Comparison of ENCODE assay signal across 25 mouse cellular contexts in genomic region chr17:67731096-67731495, GRCm38 (mm10). TPM values are rescaled to one million over a fixed set of nuclear protein-coding genes. Genes with fewer than 3 reads are reported as not detected.
DNase-seq lines count a peak whose midpoint lies in the region; ATAC-seq and TF ChIP-seq lines count a peak whose summit lies in the region.
"Had no signal": no experiment of that assay in that cellular context is flagged by ENCODE, and none has a peak within 500 bp of the region (broad histone marks: within the 10 kb centered on the region; RNA-seq: fewer than 3 reads in every experiment).

No protein-coding gene starts in this region.

- no peaks in the 10 kb centered on the region; the same call in 1 of the 2 replicates for H3K27me3 ChIP-seq in heart, embryonic 13.5 days (replicated peaks)
- no peaks in the 10 kb centered on the region for H3K27me3 ChIP-seq in liver, adult 2 months (ENCODE audit: control insufficient read depth, insufficient read depth, low read length)
- H3K27me3 ChIP-seq in liver, embryonic 11.5 days (replicated peaks; ENCODE audit: control insufficient read depth, insufficient read depth, low read length) = no peaks in the 10 kb centered on the region
- H3K27me3 ChIP-seq in kidney, embryonic 16.5 days (ENCODE audit: insufficient read depth, low read length) = no peaks in the 10 kb centered on the region
- H3K27me3 ChIP-seq: embryonic facial prominence, embryonic 12.5 days; forebrain, embryonic 12.5 days; hindbrain, embryonic 13.5 days; liver, embryonic 12.5 days; megakaryocyte, embryonic 14.5 days; midbrain, embryonic 13.5 days had no signal

- H3K9me3 ChIP-seq in heart, embryonic 13.5 days = no peaks in the 10 kb centered on the region
- no peaks in the 10 kb centered on the region for H3K9me3 ChIP-seq in liver, embryonic 11.5 days (ENCODE audit: control insufficient read depth, low read length)
- no peaks in the 10 kb centered on the region for H3K9me3 ChIP-seq in kidney, embryonic 16.5 days (ENCODE audit: low read length)
- H3K9me3 ChIP-seq: embryonic facial prominence, embryonic 12.5 days; forebrain, embryonic 12.5 days; hindbrain, embryonic 13.5 days; limb, embryonic 10.5 days; liver, embryonic 12.5 days; midbrain, embryonic 13.5 days had no signal

- no peak for TF ChIP-seq CTCF in liver, adult 2 months (IDR thresholded peaks at IDR 0.05; ENCODE audit: low read depth, low read length)

- peaks cover 33% of the 10 kb centered on the region for H3K4me1 ChIP-seq in heart, embryonic 13.5 days
- no peaks in the 10 kb centered on the region for H3K4me1 ChIP-seq in liver, adult 2 months (ENCODE audit: control insufficient read depth, insufficient read depth, low read length)
- H3K4me1 ChIP-seq in liver, embryonic 11.5 days (replicated peaks; ENCODE audit: control insufficient read depth, insufficient read depth, low read length) = peaks cover 3% of the 10 kb centered on the region
- peaks cover 27% of the 10 kb centered on the region for H3K4me1 ChIP-seq in kidney, embryonic 16.5 days (ENCODE audit: insufficient read depth, low read length)
- H3K4me1 ChIP-seq: embryonic facial prominence, embryonic 12.5 days; forebrain, embryonic 12.5 days; liver, embryonic 12.5 days; megakaryocyte, embryonic 14.5 days; midbrain, embryonic 13.5 days had no signal

- intact Hi-C loops in heart, postnatal 25 days (cut with DNase I) = no loop called here

- H3K79me2 ChIP-seq in liver, adult 2 months (ENCODE audit: control insufficient read depth, insufficient read depth, low read length) = no peaks in the 10 kb centered on the region

- H3K36me3 ChIP-seq in heart, embryonic 13.5 days = no peaks in the 10 kb centered on the region
- H3K36me3 ChIP-seq in liver, adult 2 months (ENCODE audit: control insufficient read depth, insufficient read depth, low read length) = no peaks in the 10 kb centered on the region
- H3K36me3 ChIP-seq in liver, embryonic 11.5 days (ENCODE audit: control insufficient read depth, insufficient read depth, low read length) = no peaks in the 10 kb centered on the region
- no peaks in the 10 kb centered on the region for H3K36me3 ChIP-seq in kidney, embryonic 16.5 days (ENCODE audit: insufficient read depth, low read length)
- H3K36me3 ChIP-seq: limb, embryonic 10.5 days; liver, embryonic 12.5 days had no signal

- no peak for DNase-seq in heart, postnatal 25 days (ENCODE audit: low spot score)
- DNase-seq in liver, adult 2 months (ENCODE audit: extremely low read depth, low read depth, low spot score) = no peak
- no peak for DNase-seq in liver, embryonic 11.5 days (ENCODE audit: low spot score)
- no peak for DNase-seq in thymus, postnatal 25 days
- DNase-seq: adrenal gland, postnatal 14 days; cerebellum, adult 2 months; cerebellum, postnatal 25 days; gastrocnemius, postnatal 36 days; heart, postnatal 14 days; right cerebral cortex, postnatal 14 days; thymus, postnatal 4 days had no signal

- H3K9ac ChIP-seq in heart, embryonic 13.5 days = no peak overlapping the region
- H3K9ac ChIP-seq in liver, adult 2 months (ENCODE audit: low read depth, low read length) = no peak overlapping the region
- H3K9ac ChIP-seq in liver, embryonic 11.5 days (ENCODE audit: low read depth, low read length) = no peak overlapping the region
- H3K9ac ChIP-seq in kidney, embryonic 16.5 days (replicated peaks; ENCODE audit: low read length) = no peak overlapping the region
- H3K9ac ChIP-seq: embryonic facial prominence, embryonic 12.5 days; forebrain, embryonic 12.5 days; hindbrain, embryonic 13.5 days; liver, embryonic 12.5 days; lung, embryonic 14.5 days; midbrain, embryonic 13.5 days had no signal

- no peak overlapping the region for H3K27ac ChIP-seq in heart, embryonic 13.5 days (replicated peaks)
- H3K27ac ChIP-seq in liver, adult 2 months (replicated peaks; ENCODE audit: insufficient read depth, low read depth, low read length) = peak overlapping the region; percentile 54; the same call in 1 of the 2 replicates
- no peak overlapping the region for H3K27ac ChIP-seq in liver, embryonic 11.5 days (ENCODE audit: low read depth, low read length)
- peak overlapping the region; percentile 54 for H3K27ac ChIP-seq in kidney, embryonic 16.5 days (ENCODE audit: low read length)
- H3K27ac ChIP-seq: embryonic facial prominence, embryonic 12.5 days; forebrain, embryonic 12.5 days; hindbrain, embryonic 13.5 days; layer of hippocampus, adult 2 months; limb, embryonic 10.5 days; liver, embryonic 12.5 days; midbrain, embryonic 13.5 days had no signal

- ATAC-seq in heart, embryonic 13.5 days (ENCODE audit: extremely low read depth, insufficient number of reproducible peaks, low FRiP score, low TSS enrichment) = no peak
- ATAC-seq in liver, embryonic 11.5 days (replicated peaks; ENCODE audit: low FRiP score) = no peak
- ATAC-seq in kidney, embryonic 16.5 days (ENCODE audit: low FRiP score, low TSS enrichment) = no peak
- no peak for ATAC-seq in megakaryocyte, adult 5-6 weeks (ENCODE audit: poor library complexity, severe bottlenecking)
- ATAC-seq: CD4-positive, CD25-positive, alpha-beta regulatory T cell, adult 4 months; liver, embryonic 12.5 days; midbrain, embryonic 13.5 days had no signal

- WGBS in heart, embryonic 13.5 days = 42% methylated on average over 3 of the region's 3 CpGs
- 47% methylated on average over 3 of the region's 3 CpGs for WGBS in liver, adult 2 months
- 33% methylated on average over 3 of the region's 3 CpGs for WGBS in liver, embryonic 11.5 days
- WGBS in kidney, embryonic 16.5 days = 54% methylated on average over 3 of the region's 3 CpGs

- peak overlapping the region; percentile 59 for H3K4me2 ChIP-seq in heart, embryonic 13.5 days
- H3K4me2 ChIP-seq in liver, embryonic 11.5 days = no peak overlapping the region
- no peak overlapping the region for H3K4me2 ChIP-seq in kidney, embryonic 16.5 days (replicated peaks; ENCODE audit: low read depth, low read length)
- H3K4me2 ChIP-seq: embryonic facial prominence, embryonic 12.5 days; forebrain, embryonic 12.5 days; hindbrain, embryonic 13.5 days; liver, embryonic 12.5 days; lung, embryonic 14.5 days; midbrain, embryonic 13.5 days had no signal

- TF ChIP-seq POLR2A in liver, adult 2 months (IDR thresholded peaks at IDR 0.05; ENCODE audit: extremely low read depth, insufficient read depth, low read length) = no peak

- no peak overlapping the region for H3K4me3 ChIP-seq in heart, embryonic 13.5 days
- H3K4me3 ChIP-seq in liver, adult 2 months (ENCODE audit: insufficient read depth, low read depth, low read length) = no peak overlapping the region
- H3K4me3 ChIP-seq in liver, embryonic 11.5 days (ENCODE audit: low read depth, low read length) = no peak overlapping the region
- no peak overlapping the region for H3K4me3 ChIP-seq in kidney, embryonic 16.5 days (ENCODE audit: low read length)
- H3K4me3 ChIP-seq: embryonic facial prominence, embryonic 12.5 days; forebrain, embryonic 12.5 days; hindbrain, embryonic 13.5 days; layer of hippocampus, adult 2 months; limb, embryonic 10.5 days; liver, embryonic 12.5 days; megakaryocyte, embryonic 14.5 days; midbrain, embryonic 13.5 days had no signal

RNA-seq across cellular contexts. Expression of gene Lama1, which starts 34.0 kb away (rescaled TPM):
- polyA plus RNA-seq in heart, embryonic 13.5 days (2015; fragmentation: Nextera tagmentation; extraction: Ambion mirVana) = 0.65 and 1.0 TPM in 2 replicates
- total RNA-seq in heart, postnatal 25 days (2021) = 1 to 10 TPM in 1 of 2 experiments, under 1 TPM in 1; 0.78 to 1.1 TPM
- 2.8 and 4.3 TPM in 2 replicates for total RNA-seq in liver, adult 2 months (2014; rRNA removed)
- polyA plus RNA-seq in liver, adult 2 months (2012; rRNA removed) = 5.0 and 5.6 TPM in 2 replicates
- polyA plus RNA-seq in liver, embryonic 11.5 days (2014; fragmentation: Nextera tagmentation; extraction: Ambion mirVana) = 2.8 and 4.3 TPM in 2 replicates
- polyA plus RNA-seq in kidney, embryonic 16.5 days (2015; fragmentation: Nextera tagmentation; extraction: Ambion mirVana) = 45.6 and 50.7 TPM in 2 replicates
- total RNA-seq in megakaryocyte, adult 5-6 weeks (2015) = not detected in 2 replicates
- not detected in 2 replicates for total RNA-seq in megakaryocyte, adult 5-6 weeks (2017)
- total RNA-seq: monocyte, adult 5-6 weeks had no signal

Comparison
In these comparisons a context has a peak if more than half of its experiments do, and no peak if none do; other contexts are left out.
1. H3K27ac ChIP-seq: peak in liver, adult 2 months (single experiment) and kidney, embryonic 16.5 days (single experiment); none in heart, embryonic 13.5 days (single experiment) and liver, embryonic 11.5 days (single experiment).